Comparison of ENCODE assay signal across 16 mouse cellular contexts in genomic region chr6:108252565-108253360, GRCm38 (mm10). TPM values are rescaled to one million over a fixed set of nuclear protein-coding genes. Genes with fewer than 3 reads are reported as not detected.
DNase-seq lines count a peak whose midpoint lies in the region; ATAC-seq and TF ChIP-seq lines count a peak whose summit lies in the region.
"Had no signal": no experiment of that assay in that cellular context is flagged by ENCODE, and none has a peak within 500 bp of the region (broad histone marks: within the 10 kb centered on the region; RNA-seq: fewer than 3 reads in every experiment).

No protein-coding gene starts in this region.

- no peak overlapping the region for H3K4me2 ChIP-seq in lung, embryonic 14.5 days
- no peak overlapping the region for H3K4me2 ChIP-seq in intestine, embryonic 16.5 days (ENCODE audit: low read depth, low read length)
- no peak overlapping the region for H3K4me2 ChIP-seq in kidney, embryonic 15.5 days
- no peak overlapping the region for H3K4me2 ChIP-seq in stomach, postnatal 0 days (replicated peaks; ENCODE audit: low read depth)
- H3K4me2 ChIP-seq: midbrain, embryonic 11.5 days had no signal

- no peak overlapping the region for H3K27ac ChIP-seq in lung, embryonic 14.5 days (ENCODE audit: low read depth)
- H3K27ac ChIP-seq in intestine, embryonic 16.5 days (ENCODE audit: low read length), result peak overlapping the region; percentile 48; the same call in 1 of the 2 replicates
- peak overlapping the region; percentile 89 for H3K27ac ChIP-seq in kidney, embryonic 15.5 days
- H3K27ac ChIP-seq in stomach, postnatal 0 days (replicated peaks), result no peak overlapping the region

- no peaks in the 10 kb centered on the region for H3K27me3 ChIP-seq in lung, embryonic 14.5 days (ENCODE audit: insufficient read depth, low read length)
- no peaks in the 10 kb centered on the region for H3K27me3 ChIP-seq in intestine, embryonic 16.5 days (replicated peaks; ENCODE audit: control insufficient read depth, insufficient read depth, low read length)
- H3K27me3 ChIP-seq in kidney, embryonic 15.5 days, result no peaks in the 10 kb centered on the region
- H3K27me3 ChIP-seq in stomach, postnatal 0 days (ENCODE audit: control insufficient read depth, insufficient read depth, low read length), result no peaks in the 10 kb centered on the region

- no peak for TF ChIP-seq CTCF in lung, embryonic 14.5 days (IDR thresholded peaks at IDR 0.05; ENCODE audit: low read depth)
- no peak for TF ChIP-seq CTCF in lung, adult 2 months (IDR thresholded peaks at IDR 0.05; ENCODE audit: insufficient read depth, low read length)
- TF ChIP-seq CTCF in stomach, postnatal 0 days (IDR thresholded peaks at IDR 0.05; ENCODE audit: low read depth), result no peak

- no peak overlapping the region for H3K4me3 ChIP-seq in lung, embryonic 14.5 days (ENCODE audit: low read depth, low read length)
- H3K4me3 ChIP-seq in lung, adult 2 months (replicated peaks; ENCODE audit: extremely low read depth, low read depth, low read length), result no peak overlapping the region
- no peak overlapping the region for H3K4me3 ChIP-seq in intestine, embryonic 16.5 days (ENCODE audit: low read length)
- H3K4me3 ChIP-seq in kidney, embryonic 15.5 days (replicated peaks), result no peak overlapping the region
- H3K4me3 ChIP-seq in stomach, postnatal 0 days (ENCODE audit: low read depth, low read length), result no peak overlapping the region
- H3K4me3 ChIP-seq: myocyte had no signal

- 60% methylated on average over 13 of the region's 13 CpGs for WGBS in lung, embryonic 14.5 days
- WGBS in lung, adult 2 months, result 75% methylated on average over 13 of the region's 13 CpGs
- WGBS in intestine, embryonic 16.5 days, result 78% methylated on average over 13 of the region's 13 CpGs
- WGBS in kidney, embryonic 15.5 days, result 78% methylated on average over 13 of the region's 13 CpGs
- WGBS in stomach, postnatal 0 days, result 72% methylated on average over 13 of the region's 13 CpGs

- intact Hi-C loops in gastrocnemius, postnatal 36 days (cut with DNase I), result no loop called here

- H3K9ac ChIP-seq in lung, embryonic 14.5 days, result no peak overlapping the region
- H3K9ac ChIP-seq in intestine, embryonic 16.5 days (ENCODE audit: low read depth, low read length), result no peak overlapping the region
- no peak overlapping the region for H3K9ac ChIP-seq in kidney, embryonic 15.5 days
- no peak overlapping the region for H3K9ac ChIP-seq in stomach, postnatal 0 days (ENCODE audit: low read length)
- H3K9ac ChIP-seq: liver, postnatal 0 days had no signal

- no peaks in the 10 kb centered on the region for H3K36me3 ChIP-seq in lung, embryonic 14.5 days (ENCODE audit: insufficient read depth)
- H3K36me3 ChIP-seq in intestine, embryonic 16.5 days (ENCODE audit: control insufficient read depth, insufficient read depth, low read length), result no peaks in the 10 kb centered on the region
- no peaks in the 10 kb centered on the region for H3K36me3 ChIP-seq in kidney, embryonic 15.5 days
- no peaks in the 10 kb centered on the region for H3K36me3 ChIP-seq in stomach, postnatal 0 days (ENCODE audit: control insufficient read depth, insufficient read depth, low read length)

- TF ChIP-seq EP300 in stomach, postnatal 0 days (optimal IDR thresholded peaks at IDR 0.05), result no peak

- TF ChIP-seq POLR2A in lung, adult 2 months (IDR thresholded peaks at IDR 0.05; ENCODE audit: borderline replicate concordance, extremely low read depth, low read depth, low read length), result no peak

- peaks cover 18% of the 10 kb centered on the region for H3K4me1 ChIP-seq in lung, embryonic 14.5 days (ENCODE audit: insufficient read depth)
- H3K4me1 ChIP-seq in lung, adult 2 months (ENCODE audit: control insufficient read depth, insufficient read depth, low read length), result peaks cover 20% of the 10 kb centered on the region
- H3K4me1 ChIP-seq in intestine, embryonic 16.5 days (ENCODE audit: control insufficient read depth, insufficient read depth, low read length), result peaks cover 26% of the 10 kb centered on the region
- H3K4me1 ChIP-seq in kidney, embryonic 15.5 days, result peaks cover 60% of the 10 kb centered on the region
- 0 out of 2 replicates have a peak, but pooled peaks cover 3% of the 10 kb centered on the region for H3K4me1 ChIP-seq in stomach, postnatal 0 days (replicated peaks; ENCODE audit: control insufficient read depth, insufficient read depth)

- ATAC-seq in lung, embryonic 14.5 days (ENCODE audit: insufficient read depth), result no peak
- no peak; the same call in 1 of the 2 replicates for ATAC-seq in intestine, embryonic 16.5 days
- no peak; the same call in 1 of the 2 replicates for ATAC-seq in kidney, embryonic 15.5 days (replicated peaks; ENCODE audit: low FRiP score)
- ATAC-seq in stomach, postnatal 0 days (ENCODE audit: low FRiP score, low TSS enrichment), result peak; percentile 42; the same call in 1 of the 2 replicates
- ATAC-seq: forebrain, embryonic 16.5 days; inflammation-experienced regulatory T-cells, adult 6 months; liver, postnatal 0 days had no signal

- peak; percentile 43 for DNase-seq in lung, embryonic 14.5 days
- no peak for DNase-seq in lung, adult 2 months
- no peak for DNase-seq in stomach, postnatal 0 days (ENCODE audit: low spot score)
- no peak for DNase-seq in urinary bladder, postnatal 10 days (ENCODE audit: low spot score)
- DNase-seq in gastrocnemius, postnatal 36 days, result no peak
- DNase-seq: cerebellum, adult 18-20 months; embryo, embryonic 11 days; gastrocnemius, postnatal 14 days; liver, postnatal 0 days; right cerebral cortex, postnatal 25 days had no signal

- H3K9me3 ChIP-seq in lung, embryonic 14.5 days (ENCODE audit: low read depth, low read length), result no peaks in the 10 kb centered on the region
- no peaks in the 10 kb centered on the region for H3K9me3 ChIP-seq in intestine, embryonic 16.5 days (ENCODE audit: control insufficient read depth, low read length)
- no peaks in the 10 kb centered on the region for H3K9me3 ChIP-seq in kidney, embryonic 15.5 days (replicated peaks)
- H3K9me3 ChIP-seq in stomach, postnatal 0 days (ENCODE audit: control insufficient read depth, low read length), result no peaks in the 10 kb centered on the region

RNA-seq across cellular contexts. Expression of gene Itpr1, which starts 39.9 kb away (rescaled TPM):
- 15.7 and 17.0 TPM in 2 replicates for polyA plus RNA-seq in lung, embryonic 14.5 days (2014; fragmentation: Nextera tagmentation; extraction: Ambion mirVana)
- 22.6 and 37.7 TPM in 2 replicates for polyA plus RNA-seq in lung, adult 2 months (2012; rRNA removed)
- 5.9 and 6.2 TPM in 2 replicates for polyA plus RNA-seq in intestine, embryonic 16.5 days (2015; fragmentation: Nextera tagmentation; extraction: Ambion mirVana)
- polyA plus RNA-seq in kidney, embryonic 15.5 days (2015; fragmentation: Nextera tagmentation; extraction: Ambion mirVana), result 18.6 and 19.4 TPM in 2 replicates
- polyA plus RNA-seq in stomach, postnatal 0 days (2015; fragmentation: Nextera tagmentation; extraction: Ambion mirVana), result 3.9 and 4.0 TPM in 2 replicates
- 10 to 100 TPM; 11.8 to 14.8 TPM for total RNA-seq in gastrocnemius, postnatal 36 days (2021)

Comparison
In these comparisons a context has a peak if more than half of its experiments do, and no peak if none do; other contexts are left out.
1. H3K27ac ChIP-seq: peak in intestine, embryonic 16.5 days (single experiment) and kidney, embryonic 15.5 days (single experiment); none in lung, embryonic 14.5 days (single experiment) and stomach, postnatal 0 days (single experiment).